Mouse (Mus musculus): ENCODE measurements around the gene Rxfp4.

GRCm38 (mm10) chr3:88651669-88652618 is 998 bp downstream of the Rxfp4 start:
- TF ChIP-seq CTCF (IDR thresholded peaks at IDR 0.05; ENCODE audit: borderline replicate concordance, insufficient read depth, low read length) (no peak), POLR2A (IDR thresholded peaks at IDR 0.05; ENCODE audit: low read depth, low read length) (no peak)

Measured in embryonic fibroblast, embryonic 13.5 days (primary cell).